Mouse (Mus musculus) Patski (cell line): ENCODE measurements at regions not wholly inside any gene's neighbourhood (a gene's known extent, or its start where the extent isn't known, plus 50 kb on each side); places are given as distances from the start of the nearest gene placed in this dataset.
"Not testable (repeated sequence)": the region's sequence is repeated elsewhere in the genome, so short reads cannot be mapped to it uniquely, and the experiment has no call there.

ENCODE experiments used
- ATAC-seq: fragments of 100-300 bp; one replicate; pipeline ENCODE4 v1.8.0; 2021
- CTCF ChIA-PET: fragments of 350-600 bp; sonication (Branson Sonifier 250); formaldehyde crosslinking; loops from one replicate; lab custom pipeline; 2022; ENCODE audit warnings: inconsistent platforms; lab: Charles Lee
- POLR2A ChIA-PET: fragments of 350-600 bp; sonication (Branson Sonifier 250); formaldehyde crosslinking; loops from one replicate; lab custom pipeline; 2022; ENCODE audit warnings: antibody characterized with exemption, inconsistent platforms; lab: Charles Lee
- DNase-seq: peaks from one replicate; pipeline ENCODE4 v3.0.0-alpha.2; 2011; ENCODE audit warnings: low read depth, low spot score
- H3K27me3 ChIP-seq: fragments of 371-371 bp; one replicate; pipeline ENCODE4 v1.5.1; 2021
- CTCF ChIP-seq: fragments of 100-300 bp; IDR thresholded peaks from one replicate; pipeline ENCODE4 v1.5.1; 2021
- in situ Hi-C: fragments of 300-500 bp; cut with MboI; formaldehyde crosslinking; loops from 3 replicates; pipeline ENCODE4 v1.11.1; 2018; ENCODE audit warnings: low pct_unique_long_range_greater_than_20kb, mixed read lengths

- CTCF ChIA-PET: no interaction called here
- in situ Hi-C loops: no loop called here
- TF ChIP-seq CTCF: no peak
- ATAC-seq: no peak
- POLR2A ChIA-PET: no interaction called here
- DNase-seq: no peak
- no peaks in the 10 kb centered on the region for H3K27me3 ChIP-seq
Observed at GRCm38 (mm10) chr16:79313301-79313700, 222.4 kb upstream of the Tmprss15 start.

- no peaks in the 10 kb centered on the region for H3K27me3 ChIP-seq
- in situ Hi-C loops: no loop called here
- POLR2A ChIA-PET: no interaction called here
- CTCF ChIA-PET: no interaction called here
- TF ChIP-seq CTCF: no peak
- DNase-seq (no peak), ATAC-seq (no peak)
Observed at GRCm38 (mm10) chr16:79312702-79313101, 221.8 kb upstream of the Tmprss15 start.

GRCm38 (mm10) chr16:79308541-79308940 is 217.6 kb upstream of the Tmprss15 start:
- H3K27me3 ChIP-seq: no peaks in the 10 kb centered on the region
- DNase-seq (no peak), ATAC-seq (no peak)
- in situ Hi-C loops: no loop called here
- no peak for TF ChIP-seq CTCF
- CTCF ChIA-PET: no interaction called here
- POLR2A ChIA-PET: no interaction called here

GRCm38 (mm10) chr16:79296621-79297020 is 205.7 kb upstream of the Tmprss15 start:
- in situ Hi-C loops, DNase-seq, ATAC-seq, POLR2A ChIA-PET, H3K27me3 ChIP-seq, CTCF ChIA-PET: not testable (repeated sequence)

- TF ChIP-seq CTCF: no peak
- no peaks in the 10 kb centered on the region for H3K27me3 ChIP-seq
- POLR2A ChIA-PET: no interaction called here
- in situ Hi-C loops: no loop called here
- CTCF ChIA-PET: no interaction called here
- DNase-seq: no peak
- no peak for ATAC-seq
Observed at GRCm38 (mm10) chr16:79279006-79279405, 188.1 kb upstream of the Tmprss15 start.

- no peak for DNase-seq
- in situ Hi-C loops: no loop called here
- POLR2A ChIA-PET: no interaction called here
- CTCF ChIA-PET: no interaction called here
- ATAC-seq: no peak
- TF ChIP-seq CTCF: no peak
- H3K27me3 ChIP-seq: no peaks in the 10 kb centered on the region
Observed at GRCm38 (mm10) chr16:79256525-79256924, 165.6 kb upstream of the Tmprss15 start.

- in situ Hi-C loops: no loop called here
- no peaks in the 10 kb centered on the region for H3K27me3 ChIP-seq
- ChIA-PET CTCF (no interaction called here), POLR2A (no interaction called here)
- no peak for DNase-seq
- no peak for ATAC-seq
- TF ChIP-seq CTCF: no peak
Observed at GRCm38 (mm10) chr16:79256084-79256483, 165.2 kb upstream of the Tmprss15 start.

GRCm38 (mm10) chr16:79240857-79241491 is 150.1 kb upstream of the Tmprss15 start:
- H3K27me3 ChIP-seq: no peaks in the 10 kb centered on the region
- ChIA-PET CTCF (no interaction called here), POLR2A (no interaction called here)
- no peak for ATAC-seq
- in situ Hi-C loops: no loop called here
- TF ChIP-seq CTCF: no peak
- DNase-seq: no peak

GRCm38 (mm10) chr16:79240191-79240590 is 149.3 kb upstream of the Tmprss15 start:
- in situ Hi-C loops: no loop called here
- TF ChIP-seq CTCF: no peak

GRCm38 (mm10) chr16:79191196-79191595 is 100.3 kb upstream of the Tmprss15 start:
- no peak for TF ChIP-seq CTCF
- ATAC-seq (no peak), DNase-seq (no peak)
- ChIA-PET POLR2A (no interaction called here), CTCF (no interaction called here)
- in situ Hi-C loops: no loop called here
- H3K27me3 ChIP-seq: no peaks in the 10 kb centered on the region

More at GRCm38 (mm10) chr16:79240191-79240590, 149.3 kb upstream of the Tmprss15 start:
- no peak for ATAC-seq
- no peak for DNase-seq
- ChIA-PET POLR2A (no interaction called here), CTCF (no interaction called here)
- no peaks in the 10 kb centered on the region for H3K27me3 ChIP-seq

- DNase-seq (no peak), ATAC-seq (no peak)
- ChIA-PET POLR2A (no interaction called here), CTCF (no interaction called here)
- peaks cover 4% of the 10 kb centered on the region for H3K27me3 ChIP-seq
- in situ Hi-C loops: no loop called here
- no peak for TF ChIP-seq CTCF
Observed at GRCm38 (mm10) chr16:79186471-79186870, 95.6 kb upstream of the Tmprss15 start.

GRCm38 (mm10) chr16:79182474-79182873 is 91.6 kb upstream of the Tmprss15 start:
- peaks cover 4% of the 10 kb centered on the region for H3K27me3 ChIP-seq
- DNase-seq: no peak
- in situ Hi-C loops: no loop called here
- ChIA-PET CTCF (no interaction called here), POLR2A (no interaction called here)
- ATAC-seq: no peak
- TF ChIP-seq CTCF: no peak
